Mouse (Mus musculus) forebrain, embryonic 11.5 days (tissue): ENCODE results near the gene Col4a6. TPM values are rescaled to one million over a fixed set of nuclear protein-coding genes. Genes with fewer than 3 reads are reported as not detected.

Experiments used
- ATAC-seq: fragments of 200-750 bp; cut with Nextera tagmentation; replicated peaks from 2 replicates; pipeline ENCODE4 v1.8.0; 2017; ENCODE audit warnings: moderate TSS enrichment; ENCODE audit not compliant: low FRiP score
- DNase-seq: peaks from one replicate; pipeline ENCODE4 v3.0.0-alpha.2; 2017; ENCODE audit warnings: low spot score
- H3K27ac ChIP-seq: fragments of 300-500 bp; sonication (generic); 2 replicates; pipeline ENCODE4 v1.5.1; 2014; ENCODE audit warnings: low read depth, low read length
- H3K27me3 ChIP-seq: fragments of 300-500 bp; sonication (generic); 2 replicates; pipeline ENCODE4 v1.6.1; 2014; ENCODE audit warnings: mild to moderate bottlenecking, low read length, mixed read lengths; ENCODE audit not compliant: control insufficient read depth, insufficient read depth
- H3K36me3 ChIP-seq: fragments of 300-500 bp; sonication (generic); 2 replicates; pipeline ENCODE4 v1.6.1; 2014; ENCODE audit warnings: mild to moderate bottlenecking, low read length, moderate library complexity, mixed read lengths; ENCODE audit not compliant: control insufficient read depth, insufficient read depth
- H3K4me1 ChIP-seq: fragments of 300-500 bp; sonication (generic); replicated peaks from 2 replicates; pipeline ENCODE4 v1.6.1; 2014; ENCODE audit warnings: low read length, mixed read lengths; ENCODE audit not compliant: control insufficient read depth, insufficient read depth
- H3K4me2 ChIP-seq: fragments of 300-500 bp; sonication (generic); 2 replicates; pipeline ENCODE4 v1.6.1; 2014; ENCODE audit warnings: low read depth, mild to moderate bottlenecking, low read length, moderate library complexity, mixed read lengths; ENCODE audit not compliant: severe bottlenecking
- H3K4me3 ChIP-seq: fragments of 300-500 bp; sonication (generic); 2 replicates; pipeline ENCODE4 v1.5.1; 2014; ENCODE audit warnings: low read depth, low read length
- H3K9ac ChIP-seq: fragments of 300-500 bp; sonication (generic); 2 replicates; pipeline ENCODE4 v1.6.1; 2014; ENCODE audit warnings: low read length
- H3K9me3 ChIP-seq: fragments of 300-500 bp; sonication (generic); 2 replicates; pipeline ENCODE4 v1.6.1; 2016; ENCODE audit warnings: low read length, mixed read lengths; ENCODE audit not compliant: control insufficient read depth
- WGBS: fragments of 180-500 bp; shearing (Covaris S2); extraction: QIAGEN DNeasy Blood & Tissue Kit; methylation state at CpG from one replicate; pipeline ENCODE4 v1.1.7; 2014; 5-methylcytosine and 5-hydroxymethylcytosine counted together
- polyA plus RNA-seq: library from polyadenylated mRNA; unstranded; fragments of >200 nt; fragmentation: Nextera tagmentation; extraction: Ambion mirVana; gene quantifications from 2 replicates; pipeline ENCODE4 v1.2.1, GENCODE M21; 2014

Gene Col4a6
- polyA plus RNA-seq, 1 experiment from 2014 or later: 1.4 TPM

DNA sequence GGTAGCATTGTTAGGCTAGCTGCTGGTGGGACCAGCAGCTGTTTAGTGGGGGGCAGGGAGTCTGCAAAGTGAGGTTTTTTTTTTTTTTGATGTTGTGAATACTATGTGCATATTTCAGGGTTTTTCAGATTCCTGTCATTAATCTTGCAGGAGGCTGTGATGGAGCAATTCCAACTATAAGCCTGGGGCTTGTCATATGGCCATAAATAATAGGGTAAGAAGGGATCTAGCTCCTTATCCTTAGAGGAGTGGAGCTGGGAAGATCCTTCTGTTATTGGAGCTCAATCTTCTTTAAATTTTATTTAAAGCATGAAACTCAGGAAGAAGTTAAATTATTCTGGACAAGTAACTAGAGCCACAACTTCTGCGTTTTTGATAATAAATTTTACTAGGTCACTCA, 157.7 kb downstream of the Col4a6 start:
- Histone ChIP-seq H3K9me3 (no peaks in the 10 kb centered on the region), H3K27me3 (peaks cover 4% of the 10 kb centered on the region; the same call in 1 of the 2 replicates), H3K4me3 (no peak overlapping the region), H3K4me1 (no peaks in the 10 kb centered on the region), H3K4me2 (no peak overlapping the region), H3K36me3 (no peaks in the 10 kb centered on the region), H3K9ac (no peak overlapping the region), H3K27ac (no peak overlapping the region)
- 69% methylated on average over 1 of the region's 1 CpGs for WGBS
- ATAC-seq (no peak), DNase-seq (no peak)

DNA sequence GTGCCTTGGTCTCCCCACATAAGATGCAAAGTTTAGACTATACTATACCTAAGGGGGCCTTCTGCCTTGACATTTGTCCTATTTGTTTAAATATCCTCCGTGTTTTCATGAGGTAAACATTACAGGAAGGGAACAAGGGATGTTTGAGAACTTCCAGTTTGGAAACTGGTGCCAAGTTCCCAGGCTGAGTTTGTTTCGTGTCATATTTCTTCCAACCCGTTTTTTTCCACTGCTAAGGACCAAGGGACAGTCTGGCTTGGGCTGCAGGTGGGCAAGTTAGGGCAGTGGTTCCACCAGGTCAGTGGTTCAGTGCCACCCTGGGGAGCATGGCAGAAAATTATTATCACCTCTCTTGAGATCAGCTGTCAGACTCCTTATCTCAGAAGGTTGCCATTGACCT, 158.1 kb downstream of the Col4a6 start:
- Histone ChIP-seq H3K4me1 (no peaks in the 10 kb centered on the region), H3K4me3 (no peak overlapping the region), H3K9me3 (no peaks in the 10 kb centered on the region), H3K9ac (no peak overlapping the region), H3K27ac (no peak overlapping the region), H3K36me3 (no peaks in the 10 kb centered on the region), H3K27me3 (peaks cover 4% of the 10 kb centered on the region; the same call in 1 of the 2 replicates), H3K4me2 (no peak overlapping the region)
- 67% methylated on average over 3 of the region's 3 CpGs for WGBS
- ATAC-seq: no peak
- no peak for DNase-seq

DNA sequence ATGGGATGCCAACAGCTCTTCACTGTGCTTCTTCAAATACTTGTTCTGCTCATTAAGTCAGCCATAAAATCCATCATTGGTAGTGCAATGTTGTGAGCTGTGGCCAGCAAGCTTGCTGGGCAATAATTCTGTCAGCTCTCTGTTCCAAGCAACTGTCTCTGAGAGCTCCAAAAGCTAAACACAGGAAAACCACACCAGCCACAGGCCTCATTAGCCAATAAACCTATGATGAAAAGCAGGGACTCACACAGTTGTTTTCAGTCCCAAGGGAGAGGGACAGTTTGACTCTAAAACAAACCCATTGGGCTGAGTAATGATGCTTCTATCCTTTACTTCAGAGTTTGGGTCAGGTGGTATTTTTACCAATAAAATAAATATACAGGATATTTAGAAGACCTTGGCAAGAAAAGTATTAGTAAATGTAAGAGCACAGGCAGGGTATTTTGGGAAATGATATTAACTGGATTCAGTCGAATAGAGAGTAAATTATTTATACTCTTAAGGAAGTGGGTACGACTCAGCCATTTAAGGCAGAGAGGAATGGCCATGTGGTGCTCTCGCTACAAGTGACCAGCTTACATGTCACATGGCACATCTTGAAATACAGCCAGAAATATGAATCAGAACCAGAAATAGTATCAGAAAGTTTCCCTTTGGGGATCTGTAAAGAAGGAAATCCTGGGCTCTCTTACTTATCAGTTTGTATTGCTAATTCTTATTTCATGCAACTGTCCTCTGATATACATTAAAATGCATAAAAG, 181.0 kb downstream of the Col4a6 start:
- Histone ChIP-seq H3K4me1 (no peaks in the 10 kb centered on the region), H3K36me3 (no peaks in the 10 kb centered on the region), H3K9ac (no peak overlapping the region), H3K27me3 (no peaks in the 10 kb centered on the region), H3K4me2 (no peak overlapping the region), H3K4me3 (no peak overlapping the region), H3K27ac (no peak overlapping the region), H3K9me3 (no peaks in the 10 kb centered on the region)
- ATAC-seq (no peak), DNase-seq (no peak)
- 81% methylated on average over 3 of the region's 3 CpGs for WGBS

DNA sequence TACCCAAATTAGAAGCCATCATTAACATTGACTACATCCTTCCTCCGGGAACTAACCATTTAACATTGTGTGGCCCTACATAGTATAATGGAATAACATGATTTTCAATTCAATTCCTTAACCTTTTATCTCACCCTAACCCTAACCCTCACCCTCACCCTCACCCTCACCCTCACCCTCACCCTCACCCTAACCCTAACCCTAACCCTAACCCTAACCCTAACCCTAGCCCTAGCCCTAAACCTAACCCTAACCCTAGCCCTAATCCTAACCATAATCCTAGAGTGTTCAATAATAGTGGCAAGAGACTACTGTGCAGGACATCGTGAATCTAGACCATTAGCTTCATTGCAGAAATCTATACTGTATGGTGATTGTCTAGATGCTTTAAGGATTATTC, 197.5 kb downstream of the Col4a6 start:
- 93% methylated on average over 2 of the region's 2 CpGs for WGBS
- Histone ChIP-seq H3K27me3 (no peaks in the 10 kb centered on the region), H3K27ac (no peak overlapping the region), H3K4me1 (no peaks in the 10 kb centered on the region), H3K4me3 (no peak overlapping the region), H3K4me2 (no peak overlapping the region), H3K36me3 (no peaks in the 10 kb centered on the region), H3K9ac (no peak overlapping the region), H3K9me3 (no peaks in the 10 kb centered on the region)
- no peak for ATAC-seq
- no peak for DNase-seq

DNA sequence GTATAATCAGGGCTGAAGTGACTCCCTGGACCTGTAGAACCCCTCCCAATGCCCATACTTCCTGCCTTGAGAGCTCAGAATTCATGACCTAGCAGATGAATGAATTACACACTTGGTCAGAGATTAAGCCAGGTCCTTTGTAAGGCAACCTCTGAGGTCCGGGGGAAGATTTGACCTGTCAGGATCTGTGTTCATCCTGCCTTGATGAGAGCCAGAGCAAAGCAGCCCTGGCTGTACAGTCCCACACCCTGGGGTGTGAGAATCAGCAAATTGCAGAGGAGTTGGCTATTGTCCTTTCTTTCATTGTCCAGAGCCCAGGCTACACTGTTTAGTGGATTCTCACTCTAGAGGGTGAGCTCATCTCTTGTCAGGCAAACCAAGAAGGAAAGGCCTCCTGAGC, 207.9 kb downstream of the Col4a6 start:
- DNase-seq (no peak), ATAC-seq (no peak)
- no peak overlapping the region for H3K27ac ChIP-seq
- no peaks in the 10 kb centered on the region for H3K9me3 ChIP-seq
- H3K4me2 ChIP-seq: no peak overlapping the region
- H3K36me3 ChIP-seq: no peaks in the 10 kb centered on the region
- no peak overlapping the region for H3K9ac ChIP-seq
- no peaks in the 10 kb centered on the region for H3K4me1 ChIP-seq
- H3K27me3 ChIP-seq: peaks cover 10% of the 10 kb centered on the region; the same call in 1 of the 2 replicates
- 38% methylated on average over 1 of the region's 1 CpGs for WGBS
- H3K4me3 ChIP-seq: no peak overlapping the region

DNA sequence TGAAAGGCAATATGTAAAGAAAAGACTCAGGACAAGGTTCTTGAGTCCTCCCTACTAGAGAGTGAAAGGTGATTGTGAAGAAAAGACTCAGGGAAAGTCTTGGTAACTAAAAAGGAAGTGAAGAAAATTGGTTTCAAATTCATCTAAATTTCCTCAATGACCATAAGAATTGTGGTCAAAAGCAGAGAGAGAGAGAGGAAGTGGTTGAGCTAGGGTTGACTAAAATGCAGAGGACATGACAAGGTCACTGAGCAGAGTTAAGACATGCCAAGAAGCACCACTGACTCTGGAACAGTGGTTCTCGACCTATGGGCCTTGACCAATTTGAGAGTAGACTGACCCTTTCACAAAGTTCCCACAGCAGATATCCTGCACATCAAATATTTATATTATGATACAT, 224.2 kb downstream of the Col4a6 start:
- ATAC-seq: no peak
- no peaks in the 10 kb centered on the region for H3K36me3 ChIP-seq
- no peaks in the 10 kb centered on the region for H3K9me3 ChIP-seq
- H3K4me2 ChIP-seq: no peak overlapping the region
- H3K9ac ChIP-seq: no peak overlapping the region
- DNase-seq: no peak
- no peak overlapping the region for H3K27ac ChIP-seq
- no peaks in the 10 kb centered on the region for H3K4me1 ChIP-seq
- WGBS: 74% methylated on average over 1 of the region's 1 CpGs
- no peak overlapping the region for H3K4me3 ChIP-seq
- H3K27me3 ChIP-seq: no peaks in the 10 kb centered on the region

DNA sequence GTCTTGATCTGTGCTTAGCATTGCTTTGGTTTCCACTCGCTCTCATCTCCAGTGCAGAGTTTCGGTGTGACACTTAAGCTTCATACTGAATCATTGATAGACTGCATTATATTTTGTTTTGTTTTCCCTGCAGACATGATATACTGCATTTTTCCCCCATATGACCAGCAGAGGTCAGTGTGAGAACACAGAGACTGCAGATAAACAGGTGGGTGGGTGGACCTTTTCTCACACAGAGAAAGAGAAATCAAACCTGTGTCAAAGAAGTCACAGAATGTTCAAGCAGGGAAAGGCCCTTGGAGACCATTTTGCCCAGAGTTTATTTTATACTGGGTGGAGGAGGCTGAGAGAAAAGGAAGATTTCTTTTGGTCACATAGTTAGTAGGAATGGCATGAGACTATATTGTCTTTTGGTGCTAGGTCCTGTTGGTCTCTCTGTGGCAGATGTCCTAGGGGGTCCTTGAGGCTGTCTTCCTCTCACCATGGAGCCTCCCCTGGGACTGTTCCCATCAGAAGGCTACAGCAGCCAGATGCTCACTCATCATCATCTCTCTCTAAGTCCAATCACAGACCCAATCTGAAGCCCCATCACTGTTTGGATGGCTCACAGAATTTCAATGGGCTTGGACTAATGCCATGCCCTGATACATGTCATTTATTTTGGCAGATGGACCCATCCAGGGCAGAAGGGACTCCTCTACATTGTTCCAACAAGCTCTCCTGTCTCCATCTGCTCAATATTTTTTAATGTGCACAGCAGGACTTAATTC, 237.1 kb downstream of the Col4a6 start:
- Histone ChIP-seq H3K27ac (no peak overlapping the region), H3K4me3 (no peak overlapping the region), H3K27me3 (peaks cover 5% of the 10 kb centered on the region; the same call in 1 of the 2 replicates), H3K4me1 (no peaks in the 10 kb centered on the region), H3K4me2 (no peak overlapping the region), H3K9ac (no peak overlapping the region), H3K36me3 (no peaks in the 10 kb centered on the region), H3K9me3 (no peaks in the 10 kb centered on the region)
- ATAC-seq (no peak), DNase-seq (no peak)
- 67% methylated on average over 2 of the region's 2 CpGs for WGBS

DNA sequence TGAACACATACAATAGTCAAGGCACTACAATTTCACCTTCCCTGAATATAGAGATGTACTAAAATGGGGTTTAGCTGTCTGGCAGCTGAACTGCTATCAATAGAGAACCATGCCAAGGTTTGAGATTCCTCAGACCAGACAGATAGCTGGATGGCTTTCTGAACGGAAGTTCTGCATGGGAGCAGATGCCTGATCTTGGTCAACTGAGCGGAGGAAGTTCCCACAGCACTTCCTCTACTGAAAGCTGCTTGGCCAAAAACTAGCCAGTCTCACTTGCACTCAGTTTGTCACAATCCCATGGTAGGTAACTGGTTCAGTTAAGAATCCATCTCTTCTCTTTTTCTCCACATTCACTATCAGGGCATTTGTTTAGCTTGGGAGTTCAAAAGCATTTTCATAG, 245.7 kb downstream of the Col4a6 start:
- Histone ChIP-seq H3K27me3 (peaks cover 25% of the 10 kb centered on the region), H3K4me3 (no peak overlapping the region), H3K36me3 (no peaks in the 10 kb centered on the region), H3K4me1 (no peaks in the 10 kb centered on the region), H3K9ac (no peak overlapping the region), H3K4me2 (no peak overlapping the region), H3K9me3 (no peaks in the 10 kb centered on the region), H3K27ac (no peak overlapping the region)
- 88% methylated on average over 2 of the region's 2 CpGs for WGBS
- ATAC-seq: no peak
- no peak for DNase-seq
